Mouse (Mus musculus): ENCODE results near the gene Ilkap. TPM values are rescaled to one million over a fixed set of nuclear protein-coding genes. Genes with fewer than 3 reads are reported as not detected.

Gene Ilkap
- polyA plus RNA-seq, 1 experiment from 2014 or later, result 176 TPM

DNA sequence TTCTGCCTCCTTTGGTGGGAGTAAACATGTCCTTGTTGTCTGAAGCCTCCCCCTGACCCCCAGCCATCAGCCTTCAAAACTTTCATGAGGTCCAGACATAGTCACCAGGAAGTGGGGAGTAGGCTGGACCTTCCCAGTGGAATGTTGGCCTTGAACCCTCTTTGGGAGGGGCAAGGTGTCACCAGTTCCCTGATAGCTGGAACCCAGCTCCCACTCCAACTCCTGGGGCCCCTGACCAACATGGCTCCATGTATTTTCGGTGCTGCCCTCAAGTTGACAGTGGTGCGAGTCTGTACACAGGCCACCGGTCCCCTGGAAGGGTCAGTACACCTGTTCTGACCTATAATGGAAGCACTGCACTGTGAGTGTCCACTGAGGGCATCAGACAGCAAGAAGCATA lies 31.3 kb downstream of the Ilkap start:
- peaks cover 21% of the 10 kb centered on the region for H3K4me1 ChIP-seq
- peak overlapping the region; percentile 65; the same call in 1 of the 2 replicates for H3K4me3 ChIP-seq
- no peak for DNase-seq (ENCODE audit: extremely low spot score, low spot score)
- H3K27me3 ChIP-seq (ENCODE audit: poor library complexity, severe bottlenecking), result peaks cover 36% of the 10 kb centered on the region
- 96% methylated on average over 3 of the region's 3 CpGs for WGBS
- H3K9me3 ChIP-seq, result peaks cover 4% of the 10 kb centered on the region; the same call in 1 of the 2 replicates
- peaks cover 34% of the 10 kb centered on the region for H3K36me3 ChIP-seq (replicated peaks)
- H3K27ac ChIP-seq, result no peak overlapping the region

DNA sequence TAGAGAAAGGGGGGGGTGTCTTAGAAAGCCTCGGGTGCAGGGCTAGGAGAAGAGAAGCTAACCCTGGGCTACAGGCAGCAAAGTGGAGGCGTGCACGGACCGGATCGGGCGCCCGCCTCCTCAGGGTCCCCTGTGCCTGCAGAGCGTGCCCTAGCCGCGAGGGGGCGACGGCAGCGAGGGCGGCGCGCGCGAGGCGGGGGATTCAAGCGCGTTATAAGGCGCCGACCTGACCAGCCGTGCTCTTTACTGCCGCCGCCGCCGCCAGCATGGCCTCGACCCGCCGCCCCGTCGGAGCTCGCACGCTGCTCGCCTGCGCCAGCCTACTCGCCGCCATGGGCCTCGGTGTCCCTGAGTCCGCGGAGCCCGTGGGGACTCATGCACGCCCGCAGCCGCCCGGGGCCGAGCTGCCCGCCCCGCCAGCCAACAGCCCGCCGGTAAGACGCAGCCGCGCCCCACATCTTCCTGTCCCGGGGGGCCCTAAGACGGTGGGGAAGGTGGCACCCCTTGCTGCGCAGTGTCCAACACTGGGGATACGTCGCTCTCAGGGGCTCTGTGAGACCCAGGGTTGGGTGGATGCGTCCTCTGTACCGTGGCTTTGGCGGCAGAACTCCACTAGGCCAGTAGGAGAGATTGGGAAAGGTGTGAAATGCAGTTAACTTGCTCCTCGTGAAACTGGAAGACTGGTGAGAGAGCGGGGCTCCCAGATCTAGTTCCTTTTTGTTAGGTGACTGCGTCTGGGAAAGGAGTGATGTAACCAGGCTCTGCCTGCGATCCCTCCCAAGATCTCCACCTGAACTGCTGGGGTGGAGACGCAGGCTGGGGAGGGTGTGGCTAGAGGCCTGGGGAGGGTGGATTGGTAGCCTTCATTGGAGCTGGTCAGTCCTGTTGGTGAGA lies 32.2 kb downstream of the Ilkap start, which contains the start of gene Erfe:
Gene Erfe (plus strand): TSS at position 216 of the 894 bp plus-strand sequence.
- H3K27ac ChIP-seq, result peak within 1 kb of the TSS; percentile 81
- 1% methylated on average over 68 of the region's 68 CpGs for WGBS
- H3K4me1 ChIP-seq, result peaks cover 21% of the 10 kb centered on the region
- H3K4me3 ChIP-seq, result peak within 1 kb of the TSS; percentile 65
- peak; percentile 69 for DNase-seq (ENCODE audit: extremely low spot score, low spot score)
- peaks cover 26% of the 10 kb centered on the region for H3K36me3 ChIP-seq (replicated peaks)
- peaks cover 4% of the 10 kb centered on the region; the same call in 1 of the 2 replicates for H3K9me3 ChIP-seq
- peaks cover 36% of the 10 kb centered on the region for H3K27me3 ChIP-seq (ENCODE audit: poor library complexity, severe bottlenecking)

DNA sequence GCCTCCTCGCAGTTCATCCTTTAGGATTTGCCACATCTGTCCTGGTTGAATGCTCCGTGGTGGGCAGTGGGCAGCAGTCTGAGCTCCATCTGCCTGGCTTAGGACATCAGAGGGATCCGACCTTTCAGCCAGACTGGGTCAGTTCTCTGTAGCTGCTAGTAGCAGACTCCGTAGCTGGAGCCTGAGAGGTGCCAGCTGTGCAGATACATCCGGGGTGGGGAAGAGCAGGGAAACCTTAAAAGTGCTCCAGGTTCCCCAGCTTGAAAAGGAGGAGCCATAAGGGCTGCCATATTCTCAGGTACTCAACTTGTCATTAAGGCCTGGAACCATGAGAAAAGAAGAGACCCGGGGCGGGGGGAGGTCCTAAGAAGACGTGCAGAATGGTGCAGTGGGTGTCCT lies 32.8 kb downstream of the Ilkap start:
- WGBS, result 30% methylated on average over 8 of the region's 8 CpGs
- Histone ChIP-seq H3K27ac (peak overlapping the region; percentile 81; the same call in 1 of the 2 replicates), H3K4me1 (peaks cover 21% of the 10 kb centered on the region), H3K36me3 (replicated peaks) (peaks cover 19% of the 10 kb centered on the region), H3K4me3 (peak overlapping the region; percentile 65), H3K9me3 (peaks cover 4% of the 10 kb centered on the region; the same call in 1 of the 2 replicates), H3K27me3 (ENCODE audit: poor library complexity, severe bottlenecking) (peaks cover 36% of the 10 kb centered on the region)
- DNase-seq (ENCODE audit: extremely low spot score, low spot score), result no peak

DNA sequence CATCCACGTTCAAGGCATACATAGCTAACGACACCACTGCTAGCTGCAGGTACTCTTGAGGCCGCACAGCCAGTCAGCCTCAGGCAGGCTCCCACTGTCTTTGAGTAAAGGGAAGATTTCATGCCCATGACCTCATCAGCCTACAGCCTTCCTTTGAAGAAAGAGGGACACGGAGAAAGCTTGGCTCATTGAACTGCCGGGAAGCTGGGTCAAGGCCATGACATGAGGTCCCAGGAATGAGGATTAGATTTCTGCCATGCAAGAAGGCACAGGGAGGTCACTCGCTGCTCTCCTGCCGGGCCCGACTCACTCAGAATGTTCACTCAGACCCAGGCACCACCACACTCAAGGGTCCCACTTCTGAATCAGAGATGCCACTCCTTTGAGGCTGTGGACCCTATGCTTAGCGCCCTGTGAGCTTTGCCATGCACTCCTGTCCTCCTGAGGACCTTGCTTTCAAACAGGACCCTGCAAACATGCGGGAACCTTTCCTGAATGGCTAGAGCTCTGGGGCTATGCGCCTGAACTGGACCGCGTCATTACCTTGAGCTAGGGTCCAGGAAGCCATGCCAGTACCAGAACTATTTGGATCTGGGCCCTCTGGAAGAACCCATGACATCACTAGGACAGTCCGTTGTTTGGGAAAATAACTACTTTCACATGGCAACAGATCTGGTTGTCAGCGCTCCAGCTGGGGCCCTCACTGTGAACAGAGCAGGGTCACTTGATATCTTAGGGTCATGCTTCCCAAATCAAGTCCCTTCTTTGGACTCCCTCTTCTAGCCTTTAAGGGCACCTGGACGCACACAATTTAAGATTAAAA lies 33.6 kb downstream of the Ilkap start:
- Histone ChIP-seq H3K36me3 (replicated peaks) (peaks cover 11% of the 10 kb centered on the region), H3K27me3 (ENCODE audit: poor library complexity, severe bottlenecking) (peaks cover 36% of the 10 kb centered on the region), H3K4me3 (no peak overlapping the region), H3K9me3 (peaks cover 4% of the 10 kb centered on the region; the same call in 1 of the 2 replicates), H3K4me1 (peaks cover 21% of the 10 kb centered on the region), H3K27ac (no peak overlapping the region)
- DNase-seq (ENCODE audit: extremely low spot score, low spot score), result no peak
- 90% methylated on average over 16 of the region's 16 CpGs for WGBS

DNA sequence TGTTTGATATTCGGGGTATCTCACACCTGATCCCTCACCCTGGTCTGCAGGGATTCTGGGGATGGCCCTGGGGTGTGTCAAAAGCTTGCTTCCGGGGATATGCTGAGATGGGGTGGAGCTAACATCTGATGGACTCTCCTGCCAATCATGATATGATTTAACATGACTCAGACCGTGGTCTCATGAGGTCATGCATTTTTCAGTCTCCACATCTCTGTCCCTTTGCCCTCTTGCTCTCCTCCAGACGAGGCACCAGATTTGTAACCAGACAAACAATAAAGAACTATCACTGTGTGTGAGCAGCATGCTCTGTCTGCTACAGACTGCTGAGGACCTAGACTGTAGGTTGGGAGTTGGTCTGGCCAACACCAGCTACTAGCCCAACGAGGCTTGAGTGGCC lies 36.5 kb downstream of the Ilkap start:
- no peak overlapping the region for H3K4me3 ChIP-seq

DNA sequence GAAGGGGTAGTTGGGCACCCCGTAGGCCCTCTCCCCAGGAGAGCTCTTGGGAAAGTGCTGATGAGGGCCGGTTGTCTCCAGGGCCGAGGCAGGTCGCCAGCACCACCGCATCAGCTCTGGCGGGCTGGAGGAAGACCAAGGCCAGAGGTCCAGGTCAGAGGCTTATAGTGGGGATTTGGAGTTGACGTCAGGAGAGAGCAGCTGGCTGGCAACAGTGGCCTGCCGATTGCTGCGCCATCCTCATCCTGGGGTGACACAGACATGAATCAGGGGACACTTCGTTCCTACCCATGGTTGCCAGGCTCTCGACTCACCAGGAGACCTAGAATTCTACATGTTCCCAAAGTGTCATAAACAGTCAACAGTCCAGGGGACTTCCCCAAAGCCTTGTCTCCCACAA lies 42.5 kb downstream of the Ilkap start:
- no peaks in the 10 kb centered on the region for H3K9me3 ChIP-seq
- H3K27me3 ChIP-seq (ENCODE audit: poor library complexity, severe bottlenecking), result no peaks in the 10 kb centered on the region
- 88% methylated on average over 11 of the region's 11 CpGs for WGBS
- H3K4me1 ChIP-seq, result peaks cover 5% of the 10 kb centered on the region; the same call in 1 of the 2 replicates
- no peak for DNase-seq (ENCODE audit: extremely low spot score, low spot score)
- H3K4me3 ChIP-seq, result no peak overlapping the region
- H3K27ac ChIP-seq, result no peak overlapping the region
- no peaks in the 10 kb centered on the region for H3K36me3 ChIP-seq (replicated peaks)

More for the DNA sequence above, 36.5 kb downstream of the Ilkap start:
- H3K36me3 ChIP-seq (replicated peaks), result no peaks in the 10 kb centered on the region
- H3K4me1 ChIP-seq, result peaks cover 15% of the 10 kb centered on the region
- no peak for DNase-seq (ENCODE audit: extremely low spot score, low spot score)
- 82% methylated on average over 5 of the region's 5 CpGs for WGBS
- no peak overlapping the region for H3K27ac ChIP-seq
- H3K27me3 ChIP-seq (ENCODE audit: poor library complexity, severe bottlenecking), result peaks cover 24% of the 10 kb centered on the region
- peaks cover 4% of the 10 kb centered on the region; the same call in 1 of the 2 replicates for H3K9me3 ChIP-seq

DNA sequence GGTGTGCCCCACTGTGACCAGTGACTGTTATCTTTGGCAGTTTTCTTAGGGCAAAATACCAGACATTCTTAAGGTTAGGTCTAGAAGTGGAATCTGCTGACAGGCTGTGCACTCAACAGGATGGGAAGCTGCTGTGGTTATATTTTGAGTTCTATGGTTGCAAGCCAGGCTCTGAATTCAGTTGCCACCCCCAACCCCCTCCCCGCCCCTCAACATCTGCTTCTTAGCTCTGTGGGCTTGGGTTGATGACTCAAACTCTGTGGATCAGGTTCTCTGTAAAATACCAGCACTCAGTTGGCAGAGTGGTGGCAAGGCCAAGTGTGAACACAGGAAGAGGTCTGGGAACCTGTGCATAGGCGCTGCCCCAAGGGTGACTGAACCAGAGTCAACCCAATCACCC lies 46.3 kb downstream of the Ilkap start:
- Histone ChIP-seq H3K9me3 (no peaks in the 10 kb centered on the region), H3K4me3 (no peak overlapping the region), H3K27me3 (ENCODE audit: poor library complexity, severe bottlenecking) (peaks cover 7% of the 10 kb centered on the region), H3K4me1 (peaks cover 7% of the 10 kb centered on the region; the same call in 1 of the 2 replicates), H3K36me3 (replicated peaks) (no peaks in the 10 kb centered on the region), H3K27ac (no peak overlapping the region)
- no peak for DNase-seq (ENCODE audit: extremely low spot score, low spot score)
- WGBS, result 87% methylated on average over 2 of the region's 2 CpGs

DNA sequence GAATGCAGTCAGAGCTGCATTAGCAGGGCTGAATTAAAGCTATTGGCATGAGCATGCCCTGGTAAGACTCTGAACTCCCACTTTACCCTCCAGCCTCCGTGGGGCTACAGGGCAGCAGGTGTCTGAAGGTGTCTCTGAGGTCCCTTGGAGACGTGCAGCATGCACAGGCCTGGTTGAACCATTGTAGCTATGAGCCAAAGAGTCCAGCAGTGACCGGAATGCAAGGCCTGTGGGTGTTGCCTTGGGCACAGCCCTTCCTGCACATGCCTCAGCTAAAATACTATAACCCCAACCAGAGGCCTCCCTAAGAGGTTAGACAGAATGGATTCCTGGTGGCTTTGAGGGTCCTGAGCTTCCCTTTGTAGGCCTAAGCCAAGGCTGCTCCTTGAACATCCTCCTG lies 47.4 kb downstream of the Ilkap start:
- Histone ChIP-seq H3K36me3 (replicated peaks) (no peaks in the 10 kb centered on the region), H3K4me3 (no peak overlapping the region), H3K9me3 (no peaks in the 10 kb centered on the region), H3K4me1 (peaks cover 7% of the 10 kb centered on the region; the same call in 1 of the 2 replicates), H3K27ac (no peak overlapping the region), H3K27me3 (ENCODE audit: poor library complexity, severe bottlenecking) (peaks cover 18% of the 10 kb centered on the region)
- DNase-seq (ENCODE audit: extremely low spot score, low spot score), result no peak
- 82% methylated on average over 3 of the region's 3 CpGs for WGBS

DNA sequence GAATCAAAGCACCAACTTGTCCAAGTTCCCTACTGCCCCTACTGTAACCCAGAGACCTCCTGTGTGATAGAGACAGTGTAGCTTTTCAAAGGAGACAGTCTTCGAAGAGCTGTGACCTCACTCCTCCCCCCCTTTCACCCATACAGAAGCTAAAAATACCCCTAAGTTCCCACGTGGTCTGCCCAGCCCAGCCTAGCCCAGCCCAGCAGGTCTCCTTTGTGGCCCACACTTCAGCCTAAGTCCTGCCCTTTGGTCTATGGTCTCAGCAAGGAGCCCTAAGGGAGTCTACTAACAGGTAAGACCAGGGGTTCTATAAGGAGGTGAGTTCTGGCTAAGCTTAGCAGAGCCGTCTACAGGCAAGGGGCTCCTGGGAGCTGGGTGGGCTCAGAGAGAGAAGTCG lies 47.8 kb downstream of the Ilkap start, which contains the start of gene Klhl30:
Gene Klhl30 (plus strand): TSS at position 176 of the 400 bp plus-strand sequence.
- Histone ChIP-seq H3K9me3 (no peaks in the 10 kb centered on the region), H3K36me3 (replicated peaks) (no peaks in the 10 kb centered on the region), H3K27me3 (ENCODE audit: poor library complexity, severe bottlenecking) (peaks cover 22% of the 10 kb centered on the region), H3K27ac (no peak within 1 kb of the TSS), H3K4me1 (peaks cover 7% of the 10 kb centered on the region; the same call in 1 of the 2 replicates), H3K4me3 (no peak within 1 kb of the TSS)
- no peak for DNase-seq (ENCODE audit: extremely low spot score, low spot score)
- WGBS, result 64% methylated on average over 4 of the region's 4 CpGs

DNA sequence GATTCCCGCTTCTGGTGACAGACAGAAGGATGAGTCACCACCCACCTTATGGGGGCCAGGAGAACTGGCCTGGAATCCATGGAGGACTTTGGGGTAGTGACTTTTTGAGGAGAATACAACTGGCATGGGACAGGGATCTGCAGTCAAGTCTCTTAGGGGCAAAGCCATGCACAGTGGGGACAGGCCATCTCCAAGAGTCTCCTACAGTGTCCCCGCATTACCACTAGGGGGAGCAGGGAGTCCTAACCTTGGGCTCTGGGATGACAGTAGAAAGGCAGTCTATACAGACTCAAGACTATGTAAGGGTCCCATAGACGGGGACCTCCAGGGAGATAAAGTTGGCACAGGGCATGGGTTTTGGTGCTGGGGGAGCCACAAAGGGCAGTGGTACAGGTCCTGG lies 51.7 kb downstream of the Ilkap start:
- no peaks in the 10 kb centered on the region for H3K36me3 ChIP-seq (replicated peaks)
- DNase-seq (ENCODE audit: extremely low spot score, low spot score), result peak; percentile 64

DNA sequence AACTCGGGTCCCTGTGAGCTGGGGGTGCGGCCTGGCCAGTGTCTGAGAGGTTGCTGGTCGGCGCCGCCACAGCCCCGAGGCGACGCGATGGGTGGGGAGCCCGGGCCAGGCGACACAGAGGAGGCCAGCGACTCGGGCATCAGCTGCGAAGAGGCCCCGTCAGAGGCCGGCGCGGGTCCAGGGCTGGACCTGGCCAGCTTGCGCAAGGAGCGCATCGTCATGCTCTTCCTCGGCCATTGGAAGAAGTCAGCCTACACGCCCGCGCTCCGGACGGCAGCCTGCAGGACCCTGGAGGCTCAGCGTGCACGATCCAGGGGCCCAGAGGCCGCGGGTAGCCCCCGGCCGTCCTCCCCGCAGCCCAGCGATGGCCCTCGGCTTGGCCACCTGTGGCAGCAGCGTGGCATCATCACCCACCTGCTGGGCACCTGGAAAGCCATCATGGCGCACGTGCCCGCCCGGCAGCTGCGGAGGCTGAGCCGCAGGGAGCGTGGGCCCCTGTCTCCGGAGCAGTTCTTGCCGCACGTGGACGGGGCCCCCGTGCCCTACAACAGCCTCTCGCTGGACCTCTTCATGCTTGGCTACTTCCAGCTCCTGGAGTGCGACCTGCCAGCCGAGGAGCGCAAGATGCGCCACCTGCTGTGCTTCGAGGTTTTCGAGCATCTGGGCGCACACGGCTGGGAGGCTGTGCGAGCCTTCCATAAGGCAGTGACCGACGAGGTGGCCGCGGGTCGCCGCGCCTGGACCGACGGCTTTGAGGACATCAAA lies 53.5 kb downstream of the Ilkap start:
- no peaks in the 10 kb centered on the region for H3K36me3 ChIP-seq (replicated peaks)
- H3K4me1 ChIP-seq, result peaks cover 14% of the 10 kb centered on the region
- no peak overlapping the region for H3K27ac ChIP-seq
- H3K9me3 ChIP-seq, result no peaks in the 10 kb centered on the region
- peaks cover 69% of the 10 kb centered on the region for H3K27me3 ChIP-seq (ENCODE audit: poor library complexity, severe bottlenecking)
- peak overlapping the region; percentile 45 for H3K4me3 ChIP-seq
- DNase-seq (ENCODE audit: extremely low spot score, low spot score), result no peak
- 4% methylated on average over 68 of the region's 68 CpGs for WGBS

More for the DNA sequence above, 51.7 kb downstream of the Ilkap start:
- no peaks in the 10 kb centered on the region for H3K9me3 ChIP-seq
- H3K27me3 ChIP-seq (ENCODE audit: poor library complexity, severe bottlenecking), result peaks cover 61% of the 10 kb centered on the region
- H3K4me3 ChIP-seq, result no peak overlapping the region
- H3K27ac ChIP-seq, result no peak overlapping the region
- WGBS, result 36% methylated on average over 3 of the region's 3 CpGs
- H3K4me1 ChIP-seq, result peaks cover 22% of the 10 kb centered on the region

DNA sequence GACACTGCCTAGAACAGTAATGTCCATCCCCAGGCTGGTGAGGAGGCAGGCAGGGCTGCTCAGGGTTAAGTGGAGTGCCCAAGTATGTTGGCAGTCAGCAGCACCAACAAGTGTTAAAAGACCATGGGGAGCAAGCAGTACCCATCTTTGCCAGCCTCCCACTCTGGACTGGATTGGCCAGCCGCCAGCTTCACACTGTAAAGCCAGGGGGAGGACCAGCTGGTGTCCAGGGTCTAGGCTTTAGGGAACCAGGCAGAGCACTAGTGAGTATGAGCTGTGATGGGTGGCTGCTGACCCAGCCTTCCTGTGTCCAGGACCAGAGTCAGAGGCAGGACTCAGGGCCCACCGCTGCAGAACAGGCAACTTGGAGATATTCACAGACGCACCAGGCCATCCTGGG lies 54.6 kb downstream of the Ilkap start:
- no peak for DNase-seq (ENCODE audit: extremely low spot score, low spot score)
- Histone ChIP-seq H3K4me3 (no peak overlapping the region), H3K27ac (no peak overlapping the region), H3K9me3 (no peaks in the 10 kb centered on the region), H3K36me3 (replicated peaks) (no peaks in the 10 kb centered on the region), H3K4me1 (peaks cover 14% of the 10 kb centered on the region), H3K27me3 (ENCODE audit: poor library complexity, severe bottlenecking) (peaks cover 69% of the 10 kb centered on the region)
- 89% methylated on average over 3 of the region's 3 CpGs for WGBS

Measured in forebrain, embryonic 10.5 days (tissue).